Mouse (Mus musculus) gastrocnemius, postnatal 14 days (tissue): ENCODE results near the gene Rab34. TPM values are rescaled to one million over a fixed set of nuclear protein-coding genes. Genes with fewer than 3 reads are reported as not detected.

Experiments
- DNase-seq: peaks from one replicate; pipeline ENCODE4 v3.0.0; 2021; ENCODE audit warnings: mixed read lengths
- intact Hi-C: fragments of 180-260 bp; cut with DNase I; formaldehyde crosslinking; loops from one replicate; pipeline ENCODE4 v1.15.1; 2025; ENCODE audit warnings: low total_unique reads
- long read RNA-seq, 2 experiments: library from polyadenylated mRNA; stranded (forward); transcript quantifications; one replicate each; pipeline ENCODE4 v2.0.0; 2021
- total RNA-seq, 2 experiments: library from RNA; stranded (reverse); gene quantifications; 2 replicates each; pipeline ENCODE4 v1.2.3; 2021

Rab34 gene
- total RNA-seq = 10 to 100 TPM; 10.2 to 14.1 TPM
- long read RNA-seq, experiment 1, transcript Rab34-203 (10 exons, 1,685 nt) = major isoform, 8 of 22 reads
- long read RNA-seq, experiment 1, transcript Rab34-201 (11 exons, 1,368 nt) = minor isoform, 5 of 22 reads
- long read RNA-seq, experiment 1, partial matches to known transcripts = 5 of 22 reads
- long read RNA-seq, experiment 1, other reads (novel, unspliced or antisense) = 4 of 22 reads
- long read RNA-seq, experiment 2, transcript Rab34-203 (10 exons, 1,685 nt) = major isoform, 8 of 19 reads
- long read RNA-seq, experiment 2, partial matches to known transcripts = 5 of 19 reads
- long read RNA-seq, experiment 2, other reads (novel, unspliced or antisense) = 2 of 19 reads

- DNase-seq = peak; percentile 84
- intact Hi-C loops = no loop called here
These were observed at the start of gene Rab34 for GRCm38 (mm10) chr11:78188331-78189233. Gene Rab34 (plus strand): TSS chr11:78188430.

- intact Hi-C loops = no loop called here
- no peak for DNase-seq
These were observed 47.6 kb upstream of the Rab34 start for GRCm38 (mm10) chr11:78140665-78141064.

- DNase-seq = no peak
- intact Hi-C loops = no loop called here
These were observed 44.7 kb upstream of the Rab34 start for GRCm38 (mm10) chr11:78143520-78143919.

- no peak for DNase-seq
- intact Hi-C loops = no loop called here
These were observed 42.1 kb upstream of the Rab34 start for GRCm38 (mm10) chr11:78146168-78146567.

GRCm38 (mm10) chr11:78146707-78147543 is 41.3 kb upstream of the Rab34 start:
- intact Hi-C loops = no loop called here
- no peak for DNase-seq

GRCm38 (mm10) chr11:78151161-78151560 is 37.1 kb upstream of the Rab34 start:
- no peak for DNase-seq
- intact Hi-C loops = no loop called here

GRCm38 (mm10) chr11:78152299-78153231 is 35.7 kb upstream of the Rab34 start:
- intact Hi-C loops = no loop called here
- peak; percentile 73 for DNase-seq

GRCm38 (mm10) chr11:78153778-78154177 is 34.5 kb upstream of the Rab34 start:
- intact Hi-C loops = no loop called here
- peak; percentile 16 for DNase-seq

GRCm38 (mm10) chr11:78155674-78156073 is 32.6 kb upstream of the Rab34 start:
- intact Hi-C loops = loop anchor here (5.0 kb wide), 1 partner anchor 98 kb away; no protein-coding TSS in a partner anchor
- DNase-seq = no peak

- intact Hi-C loops = loop anchor here (5.0 kb wide), 1 partner anchor 99 kb away; no protein-coding TSS in a partner anchor
- no peak for DNase-seq
These were observed 32.0 kb upstream of the Rab34 start for GRCm38 (mm10) chr11:78156156-78156699.

- intact Hi-C loops = loop anchor here (5.0 kb wide), 1 partner anchor 102 kb away; no protein-coding TSS in a partner anchor
- peak; percentile 68 for DNase-seq
These were observed 29.1 kb upstream of the Rab34 start for GRCm38 (mm10) chr11:78159096-78159495.

GRCm38 (mm10) chr11:78159557-78159956 is 28.7 kb upstream of the Rab34 start:
- no peak for DNase-seq
- intact Hi-C loops = loop anchor here (5.0 kb wide), 1 partner anchor 102 kb away; no protein-coding TSS in a partner anchor

- intact Hi-C loops = no loop called here
- no peak for DNase-seq
These were observed 28.1 kb upstream of the Rab34 start for GRCm38 (mm10) chr11:78160171-78160570.

GRCm38 (mm10) chr11:78160675-78161074 is 27.6 kb upstream of the Rab34 start:
- no peak for DNase-seq
- intact Hi-C loops = no loop called here

GRCm38 (mm10) chr11:78161169-78161568 is 27.1 kb upstream of the Rab34 start:
- DNase-seq = no peak
- intact Hi-C loops = no loop called here

GRCm38 (mm10) chr11:78161968-78162367 is 26.3 kb upstream of the Rab34 start:
- intact Hi-C loops = no loop called here
- peak; percentile 45 for DNase-seq

GRCm38 (mm10) chr11:78162504-78162903 is 25.7 kb upstream of the Rab34 start:
- DNase-seq = peak; percentile 77
- intact Hi-C loops = no loop called here

GRCm38 (mm10) chr11:78163045-78163444 is 25.2 kb upstream of the Rab34 start:
- DNase-seq = no peak
- intact Hi-C loops = no loop called here
